Mouse (Mus musculus): ENCODE data around the gene Trp53. TPM values are rescaled to one million over a fixed set of nuclear protein-coding genes. Genes with fewer than 3 reads are reported as not detected.
A peak's percentile ranks its signal among the peaks of the same experiment; 100 is the strongest.
"Not testable (repeated sequence)": the region's sequence is repeated elsewhere in the genome, so short reads cannot be mapped to it uniquely, and the experiment has no call there.

Trp53 gene
- polyA plus RNA-seq, 1 experiment from 2014 or later = 48.0 TPM

DNA sequence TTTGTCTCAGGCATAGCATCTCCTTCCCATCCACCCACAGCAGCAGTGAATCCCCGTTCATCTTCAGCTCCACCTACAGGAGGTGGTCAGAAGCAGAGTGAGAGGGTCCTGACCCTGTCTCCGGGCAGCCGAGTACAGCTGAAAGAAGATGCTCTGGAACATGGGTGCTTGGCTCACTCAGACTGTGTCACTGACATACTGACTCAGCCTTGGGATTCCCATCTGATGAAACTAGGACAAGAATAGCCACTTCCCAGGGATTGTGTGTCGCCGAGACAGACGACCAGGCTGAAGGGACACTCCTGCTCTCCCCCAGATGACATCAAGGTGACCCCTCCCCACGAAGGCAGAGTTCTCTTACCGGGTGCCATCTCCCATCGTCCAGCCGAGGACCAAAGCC lies 36.6 kb downstream of the Trp53 start:
- Histone ChIP-seq H3K9ac (ENCODE audit: low read depth, low read length) (no peak overlapping the region), H3K36me3 (ENCODE audit: control insufficient read depth, insufficient read depth) (no peaks in the 10 kb centered on the region), H3K9me3 (ENCODE audit: control insufficient read depth) (no peaks in the 10 kb centered on the region), H3K4me2 (replicated peaks; ENCODE audit: low read depth) (no peak overlapping the region), H3K4me1 (replicated peaks; ENCODE audit: control insufficient read depth, insufficient read depth, low read length) (0 out of 2 replicates have a peak, but pooled peaks cover 6% of the 10 kb centered on the region), H3K4me3 (ENCODE audit: low read depth, low read length) (no peak overlapping the region), H3K27me3 (replicated peaks; ENCODE audit: control insufficient read depth, insufficient read depth, low read length) (no peaks in the 10 kb centered on the region), H3K27ac (ENCODE audit: low read depth, low read length) (no peak overlapping the region)
- ATAC-seq = no peak
- no peak for TF ChIP-seq CTCF (IDR thresholded peaks at IDR 0.05; ENCODE audit: low read depth)
- WGBS = 54% methylated on average over 10 of the region's 10 CpGs

DNA sequence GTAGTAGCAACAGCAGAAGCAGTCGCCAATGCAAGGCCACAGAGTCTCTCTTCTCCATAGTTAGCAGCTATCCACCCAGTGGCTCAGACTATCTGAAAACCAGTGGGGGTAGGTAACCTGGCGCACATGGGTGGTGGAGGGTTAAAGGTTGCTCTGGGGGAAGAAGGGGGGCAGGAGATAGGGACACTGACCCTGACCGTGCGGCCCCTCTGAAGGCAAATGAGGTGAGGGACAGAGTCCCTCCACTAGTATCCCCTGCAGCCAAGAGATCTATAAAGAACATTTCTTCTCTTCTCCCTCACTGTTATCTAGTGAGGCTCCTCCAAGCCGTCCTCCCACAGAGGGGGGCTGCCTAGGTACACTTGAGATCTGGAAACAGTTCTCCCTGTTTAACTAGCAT lies 37.6 kb downstream of the Trp53 start, which contains the start of gene Shbg:
Shbg (minus strand) TSS at position 101 of the 400 bp plus-strand sequence.
- Histone ChIP-seq H3K4me2 (replicated peaks; ENCODE audit: low read depth) (no peak within 1 kb of the TSS), H3K27ac (ENCODE audit: low read depth, low read length) (no peak within 1 kb of the TSS), H3K9ac (ENCODE audit: low read depth, low read length) (no peak within 1 kb of the TSS), H3K9me3 (ENCODE audit: control insufficient read depth) (no peaks in the 10 kb centered on the region), H3K4me1 (replicated peaks; ENCODE audit: control insufficient read depth, insufficient read depth, low read length) (peaks cover 6% of the 10 kb centered on the region; the same call in 1 of the 2 replicates), H3K4me3 (ENCODE audit: low read depth, low read length) (no peak within 1 kb of the TSS), H3K36me3 (ENCODE audit: control insufficient read depth, insufficient read depth) (no peaks in the 10 kb centered on the region), H3K27me3 (replicated peaks; ENCODE audit: control insufficient read depth, insufficient read depth, low read length) (no peaks in the 10 kb centered on the region)
- TF ChIP-seq CTCF (IDR thresholded peaks at IDR 0.05; ENCODE audit: low read depth) = no peak
- ATAC-seq = no peak
- WGBS = 61% methylated on average over 5 of the region's 5 CpGs

DNA sequence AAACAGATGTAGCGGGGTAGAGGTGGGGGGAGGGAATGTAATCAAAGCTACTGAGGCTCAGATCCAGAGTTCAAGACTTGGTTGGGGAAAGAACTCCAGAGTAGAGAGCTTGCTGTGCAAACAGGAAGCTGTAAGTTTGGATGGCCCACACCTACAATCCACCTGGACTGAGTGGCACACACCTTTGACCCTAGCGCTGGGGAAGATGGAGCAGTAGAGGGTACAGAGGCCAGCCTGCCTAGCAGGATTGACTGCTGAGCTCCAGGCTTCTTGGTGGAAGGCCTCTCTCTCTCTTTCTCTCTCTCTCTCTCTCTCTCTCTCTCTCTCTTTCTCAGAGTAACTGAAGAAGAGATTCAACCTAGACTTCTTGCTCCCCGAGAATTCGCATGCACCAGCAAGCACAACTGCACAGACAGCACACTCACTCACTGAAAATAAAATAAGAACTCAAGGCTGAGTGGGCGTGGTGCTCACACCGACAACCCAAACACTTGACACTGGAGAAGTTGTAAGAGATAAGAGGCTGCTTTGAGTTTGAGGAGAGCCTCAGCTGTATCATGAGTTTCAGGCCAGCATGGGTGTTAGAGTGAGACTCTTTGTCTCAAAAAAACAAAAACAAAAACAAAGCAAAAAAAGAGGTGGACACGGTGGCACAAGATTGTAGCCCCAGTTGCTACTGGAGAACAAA lies 40.4 kb downstream of the Trp53 start:
- Histone ChIP-seq H3K4me2 (replicated peaks; ENCODE audit: low read depth) (0 out of 2 replicates have a peak overlapping the region, but pooled peaks have one; percentile 3), H3K27ac (ENCODE audit: low read depth, low read length) (peak overlapping the region; percentile 16; the same call in 1 of the 2 replicates), H3K9ac (ENCODE audit: low read depth, low read length) (no peak overlapping the region), H3K4me1 (replicated peaks; ENCODE audit: control insufficient read depth, insufficient read depth, low read length) (peaks cover 3% of the 10 kb centered on the region; the same call in 1 of the 2 replicates), H3K36me3 (ENCODE audit: control insufficient read depth, insufficient read depth) (no peaks in the 10 kb centered on the region), H3K9me3 (ENCODE audit: control insufficient read depth) (no peaks in the 10 kb centered on the region), H3K4me3 (ENCODE audit: low read depth, low read length) (no peak overlapping the region), H3K27me3 (replicated peaks; ENCODE audit: control insufficient read depth, insufficient read depth, low read length) (no peaks in the 10 kb centered on the region)
- ATAC-seq = peak; percentile 63
- WGBS = 50% methylated on average over 7 of the region's 7 CpGs
- no peak for TF ChIP-seq CTCF (IDR thresholded peaks at IDR 0.05; ENCODE audit: low read depth)

GRCm38 (mm10) chr11:69621571-69622268 lies 41.6 kb downstream of the Trp53 start, which contains the start of gene Sat2:
TSS of gene Sat2 (plus strand) at chr11:69622024.
- Histone ChIP-seq H3K9ac (ENCODE audit: low read depth, low read length) (peak within 1 kb of the TSS; percentile 57), H3K36me3 (ENCODE audit: control insufficient read depth, insufficient read depth) (no peaks in the 10 kb centered on the region), H3K9me3 (ENCODE audit: control insufficient read depth) (no peaks in the 10 kb centered on the region), H3K4me2 (replicated peaks; ENCODE audit: low read depth) (peak within 1 kb of the TSS; percentile 70), H3K27ac (ENCODE audit: low read depth, low read length) (peak within 1 kb of the TSS; percentile 63), H3K27me3 (replicated peaks; ENCODE audit: control insufficient read depth, insufficient read depth, low read length) (no peaks in the 10 kb centered on the region), H3K4me3 (ENCODE audit: low read depth, low read length) (peak within 1 kb of the TSS; percentile 54), H3K4me1 (replicated peaks; ENCODE audit: control insufficient read depth, insufficient read depth, low read length) (peaks cover 3% of the 10 kb centered on the region; the same call in 1 of the 2 replicates)
- ATAC-seq = peak; percentile 49
- WGBS = 5% methylated on average over 20 of the region's 20 CpGs
- no peak for TF ChIP-seq CTCF (IDR thresholded peaks at IDR 0.05; ENCODE audit: low read depth)

DNA sequence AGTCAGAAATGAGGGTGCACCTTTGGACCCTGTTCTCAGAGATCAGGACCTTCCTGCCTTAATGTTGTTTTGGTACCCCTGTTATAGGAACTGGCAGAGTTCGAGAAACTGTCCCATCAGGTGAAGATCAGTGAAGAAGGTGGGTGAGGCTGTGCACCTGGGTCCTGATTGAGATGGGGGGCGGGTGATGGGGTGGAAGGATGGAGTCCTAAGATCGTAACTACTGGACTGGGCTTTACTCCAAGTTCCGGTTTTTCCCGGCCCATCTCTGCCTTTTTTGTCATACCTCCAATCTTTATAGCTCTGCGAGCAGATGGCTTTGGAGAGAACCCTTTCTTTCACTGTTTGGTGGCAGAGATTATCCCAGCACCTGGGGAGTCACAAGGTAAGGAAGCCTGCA lies 42.2 kb downstream of the Trp53 start:
- no peak for ATAC-seq
- Histone ChIP-seq H3K27me3 (replicated peaks; ENCODE audit: control insufficient read depth, insufficient read depth, low read length) (no peaks in the 10 kb centered on the region), H3K27ac (ENCODE audit: low read depth, low read length) (0 out of 2 replicates have a peak overlapping the region, but pooled peaks have one; percentile 63), H3K9ac (ENCODE audit: low read depth, low read length) (peak overlapping the region; percentile 57), H3K9me3 (ENCODE audit: control insufficient read depth) (no peaks in the 10 kb centered on the region), H3K4me2 (replicated peaks; ENCODE audit: low read depth) (peak overlapping the region; percentile 70), H3K4me1 (replicated peaks; ENCODE audit: control insufficient read depth, insufficient read depth, low read length) (peaks cover 3% of the 10 kb centered on the region; the same call in 1 of the 2 replicates), H3K4me3 (ENCODE audit: low read depth, low read length) (peak overlapping the region; percentile 54), H3K36me3 (ENCODE audit: control insufficient read depth, insufficient read depth) (no peaks in the 10 kb centered on the region)
- TF ChIP-seq CTCF (IDR thresholded peaks at IDR 0.05; ENCODE audit: low read depth) = no peak
- WGBS = 13% methylated on average over 6 of the region's 6 CpGs

- Histone ChIP-seq H3K4me2 (replicated peaks; ENCODE audit: low read depth) (no peak overlapping the region; the same call in 1 of the 2 replicates), H3K27ac (ENCODE audit: low read depth, low read length) (no peak overlapping the region), H3K9me3 (ENCODE audit: control insufficient read depth) (no peaks in the 10 kb centered on the region), H3K27me3 (replicated peaks; ENCODE audit: control insufficient read depth, insufficient read depth, low read length) (no peaks in the 10 kb centered on the region), H3K4me1 (replicated peaks; ENCODE audit: control insufficient read depth, insufficient read depth, low read length) (peaks cover 3% of the 10 kb centered on the region; the same call in 1 of the 2 replicates), H3K4me3 (ENCODE audit: low read depth, low read length) (no peak overlapping the region), H3K36me3 (ENCODE audit: control insufficient read depth, insufficient read depth) (no peaks in the 10 kb centered on the region), H3K9ac (ENCODE audit: low read depth, low read length) (no peak overlapping the region)
- 81% methylated on average over 4 of the region's 4 CpGs for WGBS
- no peak for TF ChIP-seq CTCF (IDR thresholded peaks at IDR 0.05; ENCODE audit: low read depth)
- no peak for ATAC-seq
Observed at GRCm38 (mm10) chr11:69623006-69623405, 42.8 kb downstream of the Trp53 start.

- not testable (repeated sequence) for H3K27ac ChIP-seq (ENCODE audit: low read depth, low read length); H3K4me3 ChIP-seq (ENCODE audit: low read depth, low read length); ATAC-seq; H3K4me2 ChIP-seq (replicated peaks; ENCODE audit: low read depth); H3K27me3 ChIP-seq (replicated peaks; ENCODE audit: control insufficient read depth, insufficient read depth, low read length); H3K36me3 ChIP-seq (ENCODE audit: control insufficient read depth, insufficient read depth); H3K4me1 ChIP-seq (replicated peaks; ENCODE audit: control insufficient read depth, insufficient read depth, low read length); H3K9me3 ChIP-seq (ENCODE audit: control insufficient read depth); H3K9ac ChIP-seq (ENCODE audit: low read depth, low read length)
- WGBS = 84% methylated on average over 2 of the region's 2 CpGs
Observed at GRCm38 (mm10) chr11:69624339-69624738, 44.2 kb downstream of the Trp53 start.

Data from intestine, postnatal 0 days (tissue).